Mouse (Mus musculus) limb, embryonic 14.5 days (tissue): ENCODE data around the gene Vps35l. TPM values are rescaled to one million over a fixed set of nuclear protein-coding genes. Genes with fewer than 3 reads are reported as not detected.

Experiments used
- ATAC-seq: fragments of 200-750 bp; cut with Nextera tagmentation; 2 replicates; pipeline ENCODE4 v1.8.0; 2017; ENCODE audit warnings: low read depth, moderate number of reproducible peaks, moderate TSS enrichment; ENCODE audit not compliant: low FRiP score
- DNase-seq: peaks from one replicate; pipeline ENCODE4 v3.0.0-alpha.2; 2015; ENCODE audit warnings: low spot score
- H3K27ac ChIP-seq: fragments of 300-500 bp; sonication (generic); replicated peaks from 2 replicates; pipeline ENCODE4 v1.5.1; 2014; ENCODE audit warnings: low read depth, mild to moderate bottlenecking, low read length, moderate library complexity, mixed read lengths
- H3K27me3 ChIP-seq: fragments of 300-500 bp; sonication (generic); 2 replicates; pipeline ENCODE4 v1.6.1; 2014; ENCODE audit warnings: low read length, mixed read lengths; ENCODE audit not compliant: control insufficient read depth, insufficient read depth
- H3K36me3 ChIP-seq: fragments of 300-500 bp; sonication (generic); 2 replicates; pipeline ENCODE4 v1.6.1; 2014; ENCODE audit warnings: mild to moderate bottlenecking, low read length, moderate library complexity, mixed read lengths; ENCODE audit not compliant: control insufficient read depth, insufficient read depth
- H3K4me1 ChIP-seq: fragments of 300-500 bp; sonication (generic); 2 replicates; pipeline ENCODE4 v1.6.1; 2014; ENCODE audit warnings: antibody characterized with exemption, low read length, mixed read lengths; ENCODE audit not compliant: control insufficient read depth, insufficient read depth
- H3K4me2 ChIP-seq: fragments of 300-500 bp; sonication (generic); replicated peaks from 2 replicates; pipeline ENCODE4 v1.6.1; 2014; ENCODE audit warnings: low read depth, mild to moderate bottlenecking, low read length, moderate library complexity; ENCODE audit not compliant: severe bottlenecking
- H3K4me3 ChIP-seq: fragments of 300-500 bp; sonication (generic); replicated peaks from 2 replicates; pipeline ENCODE4 v1.5.1; 2014; ENCODE audit warnings: low read length
- H3K9ac ChIP-seq: fragments of 300-500 bp; sonication (generic); 2 replicates; pipeline ENCODE4 v1.6.1; 2014; ENCODE audit warnings: mild to moderate bottlenecking, low read depth, low read length, moderate library complexity; ENCODE audit not compliant: severe bottlenecking
- H3K9me3 ChIP-seq: fragments of 300-500 bp; sonication (generic); 2 replicates; pipeline ENCODE4 v1.6.1; 2016; ENCODE audit warnings: low read length; ENCODE audit not compliant: control insufficient read depth
- POLR2A ChIP-seq: fragments of 200-500 bp; IDR thresholded peaks from 2 replicates; pipeline ENCODE4 v1.8.0; 2012; ENCODE audit warnings: inconsistent platforms, mild to moderate bottlenecking, moderate library complexity, borderline replicate concordance; ENCODE audit not compliant: insufficient read depth, insufficient read length; ENCODE audit errors: extremely low read depth
- WGBS: fragments of 180-500 bp; shearing (Covaris S2); extraction: QIAGEN DNeasy Blood & Tissue Kit; methylation state at CpG from one replicate; pipeline ENCODE4 v1.1.7; 2014; 5-methylcytosine and 5-hydroxymethylcytosine counted together
- polyA plus RNA-seq, 2 experiments: library from polyadenylated mRNA; depleted of rRNA in 1 of 2; stranded (reverse) in 1 of 2; unstranded in 1 of 2; fragments of >200 nt; fragmentation: Nextera tagmentation in 1 of 2; extraction: Ambion mirVana in 1 of 2; gene quantifications; 2 replicates each; pipeline versions ENCODE4 v1.2.1 to v1.2.3; 2012 to 2014

The Vps35l gene
- polyA plus RNA-seq, 2 experiments, result 48.8 to 67.1 TPM

DNA sequence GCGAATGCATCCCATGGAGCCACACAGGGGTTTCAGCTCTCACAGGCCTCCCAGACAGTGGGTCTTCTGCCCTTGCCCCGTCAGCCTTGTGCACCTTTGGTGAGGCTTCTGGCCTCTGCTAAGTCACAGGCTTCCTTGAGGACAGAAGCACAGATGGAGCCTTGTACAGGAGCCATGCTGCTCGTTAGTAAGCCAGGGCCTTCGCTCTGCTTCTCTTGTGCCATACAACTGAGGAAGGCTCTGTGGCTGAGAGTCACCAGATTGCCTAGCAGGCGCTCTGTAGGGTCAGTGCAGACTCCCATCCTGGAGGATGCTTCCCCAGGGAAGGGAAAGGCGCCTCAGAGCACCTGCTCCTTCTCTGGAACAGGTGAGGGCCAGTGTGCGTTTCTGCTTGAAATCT is 36.0 kb downstream of the Vps35l start:
- Histone ChIP-seq H3K4me2 (no peak overlapping the region), H3K9ac (no peak overlapping the region), H3K4me3 (no peak overlapping the region), H3K27me3 (no peaks in the 10 kb centered on the region), H3K9me3 (no peaks in the 10 kb centered on the region), H3K4me1 (no peaks in the 10 kb centered on the region), H3K36me3 (peaks cover 73% of the 10 kb centered on the region), H3K27ac (no peak overlapping the region)
- no peak for DNase-seq
- TF ChIP-seq POLR2A, result no peak
- WGBS, result 82% methylated on average over 7 of the region's 7 CpGs
- ATAC-seq, result no peak

DNA sequence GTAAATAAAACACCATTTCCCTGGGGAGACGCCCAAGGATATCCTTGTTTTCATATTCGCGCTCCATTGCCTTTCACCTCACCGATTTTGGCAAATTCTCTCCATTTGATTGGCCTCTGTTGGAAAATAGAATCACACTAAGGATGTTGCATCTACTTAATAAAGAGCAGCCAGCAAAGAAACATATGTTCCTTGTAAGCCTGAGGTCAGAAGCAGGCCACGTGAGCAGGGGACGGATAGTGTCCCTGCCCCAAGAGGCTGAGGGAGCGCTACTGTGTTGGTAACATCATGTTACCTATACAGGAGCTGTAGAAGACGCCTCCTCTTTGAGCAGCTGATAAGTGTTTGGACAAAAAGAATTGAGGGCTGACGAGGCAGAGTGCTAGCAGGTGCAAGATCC is 36.5 kb downstream of the Vps35l start:
- no peak for TF ChIP-seq POLR2A
- Histone ChIP-seq H3K9ac (no peak overlapping the region), H3K36me3 (peaks cover 78% of the 10 kb centered on the region), H3K4me3 (no peak overlapping the region), H3K27me3 (no peaks in the 10 kb centered on the region), H3K4me2 (no peak overlapping the region), H3K9me3 (no peaks in the 10 kb centered on the region), H3K4me1 (no peaks in the 10 kb centered on the region), H3K27ac (no peak overlapping the region)
- ATAC-seq, result no peak
- WGBS, result 83% methylated on average over 9 of the region's 9 CpGs
- DNase-seq, result no peak

DNA sequence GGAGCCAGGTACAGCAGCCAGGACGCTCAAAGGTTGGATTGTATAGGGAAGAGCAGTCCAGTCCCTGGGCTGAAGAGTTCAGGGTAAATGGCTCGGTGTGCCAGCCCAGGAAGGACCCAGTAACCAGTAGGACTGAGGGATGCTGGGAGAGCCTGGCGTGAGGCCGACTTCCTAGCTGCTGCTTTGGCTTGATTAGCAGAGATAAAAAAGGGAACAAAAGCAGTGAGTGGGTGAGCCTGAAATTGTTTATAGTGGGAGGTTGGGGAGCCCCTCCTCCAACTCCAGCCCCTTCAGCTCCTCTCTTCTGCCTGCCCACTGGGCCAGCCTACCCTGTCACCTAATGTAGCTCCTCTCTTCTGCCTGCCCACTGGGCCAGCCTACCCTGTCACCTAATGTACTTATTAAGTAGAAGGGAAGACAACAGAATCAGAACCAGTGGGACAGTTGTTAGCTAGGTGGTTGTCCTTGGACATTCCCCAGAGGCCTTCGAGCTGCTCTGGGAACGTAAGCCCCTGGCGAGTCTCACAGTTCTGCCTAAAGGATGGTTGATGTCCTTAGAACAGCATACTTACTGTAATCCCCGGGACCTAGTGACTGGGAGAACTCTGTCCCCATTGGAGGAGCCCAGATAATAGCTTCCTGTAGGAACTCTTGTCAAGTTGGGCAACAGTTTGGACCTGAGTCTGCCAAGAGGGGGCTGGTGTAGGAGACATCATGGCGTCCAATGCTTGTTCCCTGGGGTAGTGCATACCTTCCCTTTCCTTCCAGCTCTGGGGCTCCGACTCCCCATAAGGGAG is 37.8 kb downstream of the Vps35l start:
- ATAC-seq (no peak), DNase-seq (no peak)
- Histone ChIP-seq H3K4me3 (no peak overlapping the region), H3K4me1 (no peaks in the 10 kb centered on the region), H3K9ac (no peak overlapping the region), H3K4me2 (no peak overlapping the region), H3K9me3 (no peaks in the 10 kb centered on the region), H3K27me3 (no peaks in the 10 kb centered on the region), H3K36me3 (peaks cover 74% of the 10 kb centered on the region), H3K27ac (no peak overlapping the region)
- 92% methylated on average over 10 of the region's 10 CpGs for WGBS
- no peak for TF ChIP-seq POLR2A

DNA sequence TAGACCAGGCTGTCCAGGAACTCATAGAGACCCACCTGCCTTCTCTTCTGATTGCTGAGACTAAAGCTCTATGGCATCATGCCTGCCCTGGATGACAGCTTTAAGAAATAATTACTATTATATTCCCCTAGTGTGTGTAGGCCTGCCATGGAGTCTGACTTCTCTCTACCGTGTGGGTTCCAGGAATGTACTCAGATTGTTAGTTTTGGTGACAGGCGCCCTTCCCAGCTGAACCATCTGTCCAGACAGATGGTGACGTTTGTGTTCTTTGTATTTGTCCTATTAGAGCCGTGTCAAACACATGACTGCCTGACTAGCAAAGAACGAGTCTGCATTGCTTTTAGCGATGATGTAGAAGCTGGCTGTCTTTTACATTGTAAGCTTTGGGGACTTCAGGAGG is 38.5 kb downstream of the Vps35l start:
- H3K27me3 ChIP-seq, result no peaks in the 10 kb centered on the region
- no peaks in the 10 kb centered on the region for H3K9me3 ChIP-seq
- no peak overlapping the region for H3K27ac ChIP-seq
- no peaks in the 10 kb centered on the region for H3K4me1 ChIP-seq
- peaks cover 72% of the 10 kb centered on the region for H3K36me3 ChIP-seq
- DNase-seq (no peak), ATAC-seq (no peak)
- H3K4me3 ChIP-seq, result no peak overlapping the region
- WGBS, result 85% methylated on average over 6 of the region's 6 CpGs
- TF ChIP-seq POLR2A, result no peak
- no peak overlapping the region for H3K4me2 ChIP-seq
- H3K9ac ChIP-seq, result no peak overlapping the region

DNA sequence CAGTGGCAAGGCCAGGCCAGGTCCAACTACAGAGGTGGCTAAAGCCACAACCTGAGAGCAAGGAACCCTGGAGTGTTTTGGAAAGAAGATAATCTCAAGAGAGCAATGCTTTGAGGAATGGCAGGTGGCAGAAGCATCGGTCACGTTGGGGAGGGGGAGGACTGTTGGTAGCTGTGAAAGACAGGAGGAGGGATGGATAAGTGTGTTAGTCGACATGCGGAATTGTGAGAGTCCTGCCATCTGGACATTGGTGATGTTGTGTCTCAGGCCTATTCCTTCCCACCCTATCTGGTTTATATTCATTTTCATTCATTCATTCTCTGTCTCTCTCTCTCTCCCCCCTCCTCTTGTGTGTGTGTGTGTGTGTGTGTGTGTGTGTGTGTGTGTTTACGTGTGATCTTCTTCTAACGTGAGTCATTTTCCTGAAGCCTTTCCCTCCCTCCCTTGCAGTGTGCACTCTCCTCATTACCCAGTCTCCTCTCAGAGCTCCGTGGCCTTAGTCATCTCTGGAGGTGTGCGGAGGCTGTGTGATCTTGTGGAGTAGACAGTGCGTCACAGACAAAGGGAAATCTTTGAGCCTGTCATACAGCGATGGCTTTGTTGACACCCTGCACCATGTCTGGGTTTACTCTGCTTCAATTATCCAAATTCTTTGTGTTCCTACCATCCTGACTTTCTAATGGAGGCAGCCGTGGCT is 43.4 kb downstream of the Vps35l start:
- no peaks in the 10 kb centered on the region for H3K27me3 ChIP-seq
- 91% methylated on average over 9 of the region's 11 CpGs for WGBS
- no peaks in the 10 kb centered on the region for H3K4me1 ChIP-seq
- peaks cover 50% of the 10 kb centered on the region for H3K36me3 ChIP-seq
- TF ChIP-seq POLR2A, result no peak
- DNase-seq (no peak), ATAC-seq (no peak)
- H3K9ac ChIP-seq, result no peak overlapping the region
- H3K9me3 ChIP-seq, result no peaks in the 10 kb centered on the region
- H3K4me2 ChIP-seq, result no peak overlapping the region
- H3K27ac ChIP-seq, result no peak overlapping the region
- no peak overlapping the region for H3K4me3 ChIP-seq
